Mouse (Mus musculus) stomach, embryonic 14.5 days (tissue): ENCODE measurements at regions not wholly inside any gene's neighbourhood (a gene's known extent, or its start where the extent isn't known, plus 50 kb on each side); places are given as distances from the start of the nearest gene placed in this dataset.

Experiments used
- ATAC-seq: fragments of 200-750 bp; cut with Nextera tagmentation; 2 replicates; pipeline ENCODE4 v1.8.0; 2017; ENCODE audit warnings: low read depth, moderate TSS enrichment; ENCODE audit not compliant: insufficient number of reproducible peaks, insufficient read depth, low FRiP score
- H3K27ac ChIP-seq: fragments of 300-500 bp; sonication (generic); 2 replicates; pipeline ENCODE4 v1.5.1; 2014; ENCODE audit warnings: mild to moderate bottlenecking, low read length, moderate library complexity, mixed read lengths
- H3K27me3 ChIP-seq: fragments of 300-500 bp; sonication (generic); 2 replicates; pipeline ENCODE4 v1.6.1; 2014; ENCODE audit warnings: low read length, control low read depth, mixed read lengths; ENCODE audit not compliant: control insufficient read depth, insufficient read depth
- H3K36me3 ChIP-seq: fragments of 300-500 bp; sonication (generic); 2 replicates; pipeline ENCODE4 v1.6.1; 2014; ENCODE audit warnings: mild to moderate bottlenecking, control low read depth, low read length, moderate library complexity, mixed read lengths; ENCODE audit not compliant: control insufficient read depth, insufficient read depth
- H3K4me1 ChIP-seq: fragments of 300-500 bp; sonication (generic); 2 replicates; pipeline ENCODE4 v1.6.1; 2014; ENCODE audit warnings: low read length, control low read depth, mixed read lengths; ENCODE audit not compliant: control insufficient read depth, insufficient read depth
- H3K4me2 ChIP-seq: fragments of 300-500 bp; sonication (generic); replicated peaks from 2 replicates; pipeline ENCODE4 v1.6.1; 2014; ENCODE audit warnings: low read depth, low read length, control low read depth
- H3K4me3 ChIP-seq: fragments of 300-500 bp; sonication (generic); 2 replicates; pipeline ENCODE4 v1.5.1; 2014; ENCODE audit warnings: low read depth, low read length, control low read depth
- H3K9ac ChIP-seq: fragments of 300-500 bp; sonication (generic); replicated peaks from 2 replicates; pipeline ENCODE4 v1.6.1; 2014; ENCODE audit warnings: low read depth, mild to moderate bottlenecking, control low read depth, low read length, moderate library complexity, mixed read lengths
- H3K9me3 ChIP-seq: fragments of 300-500 bp; sonication (generic); 2 replicates; pipeline ENCODE4 v1.6.1; 2016; ENCODE audit warnings: low read depth, low read length, control low read depth; ENCODE audit not compliant: control insufficient read depth
- WGBS: fragments of 180-500 bp; shearing (Covaris S2); extraction: QIAGEN DNeasy Blood & Tissue Kit; methylation state at CpG from one replicate; pipeline ENCODE4 v1.1.7; 2014; 5-methylcytosine and 5-hydroxymethylcytosine counted together

- Histone ChIP-seq H3K4me1 (no peaks in the 10 kb centered on the region), H3K27me3 (no peaks in the 10 kb centered on the region), H3K36me3 (no peaks in the 10 kb centered on the region), H3K4me2 (no peak overlapping the region), H3K27ac (no peak overlapping the region), H3K9me3 (no peaks in the 10 kb centered on the region), H3K4me3 (no peak overlapping the region), H3K9ac (no peak overlapping the region)
- 48% methylated on average over 14 of the region's 14 CpGs for WGBS
- ATAC-seq = no peak
These were observed 176.5 kb downstream of the Nup35 start for GRCm38 (mm10) chr2:80793345-80794147.

GRCm38 (mm10) chr2:80794148-80794507 is 177.1 kb downstream of the Nup35 start:
- H3K9ac ChIP-seq = no peak overlapping the region
- no peaks in the 10 kb centered on the region for H3K27me3 ChIP-seq
- WGBS = 77% methylated on average over 7 of the region's 7 CpGs
- H3K4me2 ChIP-seq = no peak overlapping the region
- H3K4me3 ChIP-seq = no peak overlapping the region
- no peaks in the 10 kb centered on the region for H3K9me3 ChIP-seq
- no peak for ATAC-seq
- no peak overlapping the region for H3K27ac ChIP-seq
- H3K36me3 ChIP-seq = no peaks in the 10 kb centered on the region
- H3K4me1 ChIP-seq = no peaks in the 10 kb centered on the region

GRCm38 (mm10) chr2:80819268-80819667 is 202.2 kb downstream of the Nup35 start:
- Histone ChIP-seq H3K9me3 (no peaks in the 10 kb centered on the region), H3K27me3 (no peaks in the 10 kb centered on the region), H3K4me3 (no peak overlapping the region), H3K9ac (no peak overlapping the region), H3K36me3 (no peaks in the 10 kb centered on the region), H3K4me1 (no peaks in the 10 kb centered on the region), H3K4me2 (no peak overlapping the region), H3K27ac (no peak overlapping the region)
- 41% methylated on average over 2 of the region's 2 CpGs for WGBS
- no peak for ATAC-seq

GRCm38 (mm10) chr2:80851056-80851455 is 234.0 kb downstream of the Nup35 start:
- Histone ChIP-seq H3K4me2 (no peak overlapping the region), H3K27ac (no peak overlapping the region), H3K27me3 (no peaks in the 10 kb centered on the region), H3K36me3 (no peaks in the 10 kb centered on the region), H3K4me1 (no peaks in the 10 kb centered on the region), H3K4me3 (no peak overlapping the region), H3K9me3 (no peaks in the 10 kb centered on the region), H3K9ac (no peak overlapping the region)
- no peak for ATAC-seq
- WGBS = 54% methylated on average over 1 of the region's 1 CpGs

GRCm38 (mm10) chr2:80855214-80855613 is 238.2 kb downstream of the Nup35 start:
- no peak for ATAC-seq
- Histone ChIP-seq H3K4me1 (no peaks in the 10 kb centered on the region), H3K36me3 (no peaks in the 10 kb centered on the region), H3K4me3 (no peak overlapping the region), H3K9ac (no peak overlapping the region), H3K27me3 (no peaks in the 10 kb centered on the region), H3K27ac (no peak overlapping the region), H3K4me2 (no peak overlapping the region), H3K9me3 (no peaks in the 10 kb centered on the region)
- 50% methylated on average over 4 of the region's 4 CpGs for WGBS

GRCm38 (mm10) chr2:80870046-80870445 is 253.0 kb downstream of the Nup35 start:
- no peak for ATAC-seq
- H3K4me3 ChIP-seq = no peak overlapping the region
- H3K36me3 ChIP-seq = no peaks in the 10 kb centered on the region
- no peaks in the 10 kb centered on the region for H3K9me3 ChIP-seq
- H3K27me3 ChIP-seq = no peaks in the 10 kb centered on the region
- H3K4me2 ChIP-seq = no peak overlapping the region
- H3K9ac ChIP-seq = no peak overlapping the region
- no peak overlapping the region for H3K27ac ChIP-seq
- WGBS = 67% methylated on average over 8 of the region's 9 CpGs
- H3K4me1 ChIP-seq = no peaks in the 10 kb centered on the region

- no peak overlapping the region for H3K4me2 ChIP-seq
- no peaks in the 10 kb centered on the region for H3K9me3 ChIP-seq
- no peaks in the 10 kb centered on the region for H3K36me3 ChIP-seq
- no peaks in the 10 kb centered on the region for H3K4me1 ChIP-seq
- H3K27me3 ChIP-seq = no peaks in the 10 kb centered on the region
- 80% methylated on average over 6 of the region's 6 CpGs for WGBS
- ATAC-seq = no peak
- H3K4me3 ChIP-seq = no peak overlapping the region
- no peak overlapping the region for H3K27ac ChIP-seq
- no peak overlapping the region for H3K9ac ChIP-seq
These were observed 253.4 kb downstream of the Nup35 start for GRCm38 (mm10) chr2:80870458-80870857.

- Histone ChIP-seq H3K4me1 (no peaks in the 10 kb centered on the region), H3K4me3 (no peak overlapping the region), H3K27ac (no peak overlapping the region), H3K27me3 (no peaks in the 10 kb centered on the region), H3K4me2 (no peak overlapping the region), H3K9me3 (no peaks in the 10 kb centered on the region), H3K9ac (no peak overlapping the region), H3K36me3 (no peaks in the 10 kb centered on the region)
- WGBS = 87% methylated on average over 6 of the region's 6 CpGs
- no peak for ATAC-seq
These were observed 254.3 kb downstream of the Nup35 start for GRCm38 (mm10) chr2:80871356-80871755.

GRCm38 (mm10) chr2:80878437-80878836 is 261.4 kb downstream of the Nup35 start:
- WGBS = 96% methylated on average over 2 of the region's 2 CpGs
- no peak overlapping the region for H3K27ac ChIP-seq
- no peak for ATAC-seq
- no peak overlapping the region for H3K4me2 ChIP-seq
- no peaks in the 10 kb centered on the region for H3K4me1 ChIP-seq
- no peaks in the 10 kb centered on the region for H3K27me3 ChIP-seq
- H3K4me3 ChIP-seq = no peak overlapping the region
- no peak overlapping the region for H3K9ac ChIP-seq
- H3K9me3 ChIP-seq = no peaks in the 10 kb centered on the region
- no peaks in the 10 kb centered on the region for H3K36me3 ChIP-seq
